Mouse (Mus musculus): ENCODE results near the gene Dnajb5.

DNA sequence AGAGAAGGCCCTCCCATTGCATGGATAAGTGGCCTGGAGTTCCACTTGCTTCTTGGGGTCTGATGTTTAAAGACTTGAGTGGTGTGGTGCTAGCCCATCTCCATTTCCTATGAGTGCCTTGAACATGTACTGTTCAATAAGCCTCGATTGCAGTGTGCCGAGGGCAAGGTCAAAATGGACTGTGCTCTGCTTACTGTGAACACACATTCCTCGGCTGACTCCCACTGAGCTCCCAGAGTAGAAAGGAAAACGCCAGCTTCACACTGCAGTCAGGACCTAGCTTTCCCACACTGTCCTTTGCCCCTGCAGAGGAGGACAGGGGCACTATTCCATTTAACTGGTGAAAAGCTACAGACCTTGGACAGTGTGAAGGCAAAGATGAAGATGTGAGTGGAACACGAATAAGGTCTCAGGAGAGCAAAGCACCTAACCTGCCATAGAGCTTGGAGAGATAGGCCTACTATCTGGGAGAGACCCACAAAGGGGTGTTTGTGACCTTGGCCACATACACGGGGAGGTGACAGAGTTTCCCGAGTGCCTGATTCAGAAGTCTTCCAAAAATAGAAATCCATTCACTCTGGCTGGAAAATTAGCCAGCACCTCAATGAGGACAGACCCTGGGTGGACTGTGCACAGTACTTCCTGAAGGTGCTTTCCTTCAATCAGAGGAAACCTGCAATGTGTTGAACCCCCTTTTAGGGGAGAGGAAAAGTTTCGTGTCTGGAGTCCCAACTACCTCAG lies 17.2 kb upstream of the Dnajb5 start:
- TF ChIP-seq CTCF (IDR thresholded peaks at IDR 0.05; ENCODE audit: control insufficient read depth, insufficient read depth, insufficient read length) (no peak), MAX (IDR thresholded peaks at IDR 0.05) (no peak), USF1 (IDR thresholded peaks at IDR 0.05; ENCODE audit: low read depth) (no peak), MYOD1 (IDR thresholded peaks at IDR 0.05; ENCODE audit: control insufficient read depth, insufficient read length, low read depth) (no peak), FOSL1 (IDR thresholded peaks at IDR 0.05; ENCODE audit: insufficient read depth, low read length, poor library complexity, severe bottlenecking) (no peak), MYOG (IDR thresholded peaks at IDR 0.05; ENCODE audit: control insufficient read depth, extremely low read depth, insufficient read length) (no peak)
